Mouse (Mus musculus) midbrain, embryonic 13.5 days (tissue): ENCODE measurements at regions not wholly inside any gene's neighbourhood (a gene's known extent, or its start where the extent isn't known, plus 50 kb on each side); places are given as distances from the start of the nearest gene placed in this dataset.

Source experiments
- ATAC-seq: fragments of 200-750 bp; cut with Nextera tagmentation; 2 replicates; pipeline ENCODE4 v1.8.0; 2017; ENCODE audit warnings: mild to moderate bottlenecking, moderate TSS enrichment, moderate library complexity
- H3K27ac ChIP-seq: fragments of 300-500 bp; sonication (generic); 2 replicates; pipeline ENCODE4 v1.5.1; 2015; ENCODE audit warnings: inconsistent platforms, mild to moderate bottlenecking, moderate library complexity
- H3K27me3 ChIP-seq: fragments of 300-500 bp; sonication (generic); 2 replicates; pipeline ENCODE4 v1.6.1; 2015; ENCODE audit warnings: mild to moderate bottlenecking, inconsistent platforms
- H3K36me3 ChIP-seq: fragments of 300-500 bp; sonication (generic); 2 replicates; pipeline ENCODE4 v1.6.1; 2015; ENCODE audit warnings: mild to moderate bottlenecking, inconsistent platforms
- H3K4me1 ChIP-seq: fragments of 300-500 bp; sonication (generic); replicated peaks from 2 replicates; pipeline ENCODE4 v1.6.1; 2015; ENCODE audit warnings: inconsistent platforms
- H3K4me2 ChIP-seq: fragments of 300-500 bp; sonication (generic); replicated peaks from 2 replicates; pipeline ENCODE4 v1.6.1; 2015; ENCODE audit warnings: moderate library complexity, mild to moderate bottlenecking, inconsistent platforms
- H3K4me3 ChIP-seq: fragments of 300-500 bp; sonication (generic); replicated peaks from 2 replicates; pipeline ENCODE4 v1.5.1; 2015; ENCODE audit warnings: mild to moderate bottlenecking, inconsistent platforms
- H3K9ac ChIP-seq: fragments of 300-500 bp; sonication (generic); replicated peaks from 2 replicates; pipeline ENCODE4 v1.6.1; 2015; ENCODE audit warnings: mild to moderate bottlenecking, inconsistent platforms
- H3K9me3 ChIP-seq: fragments of 300-500 bp; sonication (generic); 2 replicates; pipeline ENCODE4 v1.6.1; 2016; ENCODE audit warnings: mild to moderate bottlenecking, inconsistent platforms
- WGBS: fragments of 180-500 bp; shearing (Covaris S2); methylation state at CpG from one replicate; pipeline ENCODE4 v1.1.7; 2015; 5-methylcytosine and 5-hydroxymethylcytosine counted together

DNA sequence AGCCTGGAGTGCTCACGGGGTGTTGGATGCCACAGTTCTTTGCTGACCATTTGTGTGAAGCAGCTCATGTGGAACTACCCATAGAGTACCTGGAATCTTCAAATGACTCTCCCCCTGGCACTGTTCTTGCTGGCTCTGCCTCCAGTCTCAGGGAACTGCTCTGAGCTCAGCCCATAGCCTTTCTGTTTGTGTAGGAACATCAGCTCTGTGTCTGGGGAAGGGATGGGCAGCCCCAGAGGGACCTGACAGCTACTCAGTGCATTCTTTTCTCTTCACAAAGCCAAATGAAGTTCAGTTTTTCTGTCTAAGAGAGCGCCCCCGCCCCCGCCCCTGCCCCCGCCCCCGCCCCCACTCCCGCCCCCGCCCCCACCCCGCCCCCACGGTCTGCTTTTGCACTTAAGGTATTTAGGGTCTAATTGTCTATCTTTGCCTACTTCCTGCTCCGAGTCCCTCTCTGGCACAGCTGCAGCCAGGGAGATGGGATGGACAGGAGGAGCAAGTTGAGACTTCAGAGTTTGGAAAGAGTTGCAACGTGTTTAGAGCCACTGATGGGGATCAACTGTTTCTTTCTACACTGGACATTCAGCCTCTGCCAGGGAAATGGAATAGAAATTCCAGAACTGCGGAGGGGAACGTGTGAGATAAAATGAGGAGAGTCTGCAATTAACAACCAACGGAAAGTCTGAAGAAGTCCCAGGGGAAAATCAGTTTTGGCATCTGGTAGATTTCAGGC is 171.2 kb upstream of the Habp2 start:
- H3K27me3 ChIP-seq: no peaks in the 10 kb centered on the region; the same call in 1 of the 2 replicates
- H3K4me2 ChIP-seq: no peak overlapping the region
- no peaks in the 10 kb centered on the region for H3K36me3 ChIP-seq
- no peak overlapping the region for H3K27ac ChIP-seq
- H3K9ac ChIP-seq: no peak overlapping the region
- WGBS: 19% methylated on average over 9 of the region's 15 CpGs
- peaks cover 12% of the 10 kb centered on the region for H3K4me1 ChIP-seq
- H3K9me3 ChIP-seq: peaks cover 11% of the 10 kb centered on the region; the same call in 1 of the 2 replicates
- H3K4me3 ChIP-seq: no peak overlapping the region
- no peak for ATAC-seq

DNA sequence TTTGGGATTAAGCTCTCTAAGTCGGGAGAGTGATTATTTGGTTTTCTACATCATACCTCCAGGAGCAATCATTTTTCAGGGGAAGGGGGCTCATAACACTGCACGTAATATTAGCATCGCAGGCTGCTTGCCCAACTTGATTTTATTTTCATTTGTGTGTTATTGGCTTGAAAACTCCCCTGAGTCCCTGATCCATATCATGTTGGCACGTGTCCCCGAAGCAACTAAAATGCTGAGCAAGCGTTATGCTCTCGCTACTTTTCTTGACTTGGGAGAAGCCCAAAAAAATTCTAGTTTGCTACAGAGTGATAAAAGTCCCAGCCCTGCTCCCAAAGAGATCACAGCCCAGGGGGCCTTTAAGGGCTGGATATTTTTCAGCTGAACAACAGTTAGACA is 170.7 kb upstream of the Habp2 start:
- Histone ChIP-seq H3K27ac (no peak overlapping the region), H3K4me1 (peaks cover 12% of the 10 kb centered on the region), H3K4me3 (no peak overlapping the region), H3K36me3 (no peaks in the 10 kb centered on the region), H3K9ac (no peak overlapping the region), H3K9me3 (peaks cover 16% of the 10 kb centered on the region; the same call in 1 of the 2 replicates), H3K4me2 (no peak overlapping the region), H3K27me3 (no peaks in the 10 kb centered on the region; the same call in 1 of the 2 replicates)
- WGBS: 65% methylated on average over 7 of the region's 7 CpGs
- ATAC-seq: no peak

GRCm38 (mm10) chr19:56120723-56121122 is 166.2 kb upstream of the Habp2 start:
- no peak for ATAC-seq
- no peaks in the 10 kb centered on the region for H3K27me3 ChIP-seq
- no peak overlapping the region for H3K27ac ChIP-seq
- H3K4me2 ChIP-seq: no peak overlapping the region
- peaks cover 8% of the 10 kb centered on the region for H3K4me1 ChIP-seq
- H3K4me3 ChIP-seq: no peak overlapping the region
- H3K9me3 ChIP-seq: peaks cover 24% of the 10 kb centered on the region; the same call in 1 of the 2 replicates
- 85% methylated on average over 7 of the region's 7 CpGs for WGBS
- H3K36me3 ChIP-seq: no peaks in the 10 kb centered on the region
- H3K9ac ChIP-seq: no peak overlapping the region

GRCm38 (mm10) chr19:56122186-56122585 is 164.8 kb upstream of the Habp2 start:
- no peak for ATAC-seq
- Histone ChIP-seq H3K9ac (no peak overlapping the region), H3K36me3 (no peaks in the 10 kb centered on the region), H3K4me3 (no peak overlapping the region), H3K27ac (no peak overlapping the region), H3K27me3 (0 out of 2 replicates have a peak, but pooled peaks cover 4% of the 10 kb centered on the region), H3K4me1 (no peaks in the 10 kb centered on the region), H3K4me2 (no peak overlapping the region), H3K9me3 (peaks cover 24% of the 10 kb centered on the region; the same call in 1 of the 2 replicates)
- 93% methylated on average over 5 of the region's 5 CpGs for WGBS

- Histone ChIP-seq H3K4me2 (no peak overlapping the region), H3K4me1 (peaks cover 40% of the 10 kb centered on the region), H3K4me3 (no peak overlapping the region), H3K9ac (no peak overlapping the region), H3K36me3 (no peaks in the 10 kb centered on the region), H3K27ac (no peak overlapping the region), H3K27me3 (peaks cover 15% of the 10 kb centered on the region), H3K9me3 (no peaks in the 10 kb centered on the region)
- no peak for ATAC-seq
- 67% methylated on average over 5 of the region's 5 CpGs for WGBS
Measured at GRCm38 (mm10) chr19:56131556-56131955, 155.4 kb upstream of the Habp2 start.

- peaks cover 11% of the 10 kb centered on the region for H3K27me3 ChIP-seq
- no peaks in the 10 kb centered on the region for H3K36me3 ChIP-seq
- no peak overlapping the region for H3K9ac ChIP-seq
- peaks cover 40% of the 10 kb centered on the region for H3K4me1 ChIP-seq
- 0 out of 2 replicates have a peak overlapping the region, but pooled peaks have one; percentile 0 for H3K4me2 ChIP-seq
- 3% methylated on average over 7 of the region's 7 CpGs for WGBS
- H3K4me3 ChIP-seq: no peak overlapping the region
- H3K9me3 ChIP-seq: no peaks in the 10 kb centered on the region
- ATAC-seq: no peak
- H3K27ac ChIP-seq: peak overlapping the region; percentile 8; the same call in 1 of the 2 replicates
Measured at GRCm38 (mm10) chr19:56132911-56133562, 153.9 kb upstream of the Habp2 start.

GRCm38 (mm10) chr19:56133565-56133964 is 153.4 kb upstream of the Habp2 start:
- no peaks in the 10 kb centered on the region for H3K9me3 ChIP-seq
- ATAC-seq: peak; percentile 37; the same call in 1 of the 2 replicates
- peaks cover 11% of the 10 kb centered on the region for H3K27me3 ChIP-seq
- no peak overlapping the region for H3K4me3 ChIP-seq
- H3K4me1 ChIP-seq: peaks cover 40% of the 10 kb centered on the region
- H3K27ac ChIP-seq: no peak overlapping the region; the same call in 1 of the 2 replicates
- H3K36me3 ChIP-seq: no peaks in the 10 kb centered on the region
- 5% methylated on average over 5 of the region's 5 CpGs for WGBS
- H3K9ac ChIP-seq: no peak overlapping the region
- 0 out of 2 replicates have a peak overlapping the region, but pooled peaks have one; percentile 9 for H3K4me2 ChIP-seq

DNA sequence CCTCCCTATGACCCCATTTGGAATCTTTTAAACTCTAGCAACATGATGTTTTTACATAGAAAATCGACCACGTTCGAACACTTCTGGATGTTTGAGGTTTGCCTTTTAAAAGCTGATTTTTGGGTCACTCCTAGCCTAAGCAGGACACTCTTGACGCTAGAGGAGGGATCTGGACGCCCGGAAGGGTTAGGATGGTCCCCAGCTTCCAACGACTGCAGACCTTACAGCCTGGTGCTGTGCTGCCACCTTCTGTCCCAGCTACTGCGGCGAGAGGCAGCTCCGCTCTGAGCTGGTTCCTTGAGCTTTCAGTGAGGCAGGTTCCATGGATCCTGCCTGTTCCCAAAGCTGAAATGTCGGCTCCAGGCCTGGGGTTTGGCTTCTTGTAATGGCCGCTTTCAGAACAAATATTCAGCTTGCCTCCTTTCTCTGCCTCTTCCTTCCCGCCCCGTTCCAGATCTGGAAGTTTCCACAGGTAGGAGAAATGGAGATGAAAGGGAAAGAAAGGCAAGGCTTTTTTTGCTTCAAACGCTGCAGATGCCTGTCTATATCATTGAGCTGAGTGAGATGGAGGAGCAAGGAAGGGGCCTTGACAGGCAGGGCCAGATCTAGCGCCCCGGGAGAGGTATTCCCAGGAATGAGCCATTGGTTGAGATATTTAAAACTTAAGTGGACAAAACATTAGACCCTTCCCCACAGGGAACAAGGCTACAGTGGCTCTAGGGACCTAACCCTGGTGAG is 152.7 kb upstream of the Habp2 start:
- Histone ChIP-seq H3K9me3 (no peaks in the 10 kb centered on the region), H3K4me2 (peak overlapping the region; percentile 5), H3K4me1 (peaks cover 40% of the 10 kb centered on the region), H3K27me3 (peaks cover 11% of the 10 kb centered on the region), H3K27ac (peak overlapping the region; percentile 51; the same call in 1 of the 2 replicates), H3K36me3 (no peaks in the 10 kb centered on the region), H3K4me3 (no peak overlapping the region), H3K9ac (peak overlapping the region; percentile 32; the same call in 1 of the 2 replicates)
- WGBS: 12% methylated on average over 17 of the region's 17 CpGs
- ATAC-seq: peak; percentile 97

DNA sequence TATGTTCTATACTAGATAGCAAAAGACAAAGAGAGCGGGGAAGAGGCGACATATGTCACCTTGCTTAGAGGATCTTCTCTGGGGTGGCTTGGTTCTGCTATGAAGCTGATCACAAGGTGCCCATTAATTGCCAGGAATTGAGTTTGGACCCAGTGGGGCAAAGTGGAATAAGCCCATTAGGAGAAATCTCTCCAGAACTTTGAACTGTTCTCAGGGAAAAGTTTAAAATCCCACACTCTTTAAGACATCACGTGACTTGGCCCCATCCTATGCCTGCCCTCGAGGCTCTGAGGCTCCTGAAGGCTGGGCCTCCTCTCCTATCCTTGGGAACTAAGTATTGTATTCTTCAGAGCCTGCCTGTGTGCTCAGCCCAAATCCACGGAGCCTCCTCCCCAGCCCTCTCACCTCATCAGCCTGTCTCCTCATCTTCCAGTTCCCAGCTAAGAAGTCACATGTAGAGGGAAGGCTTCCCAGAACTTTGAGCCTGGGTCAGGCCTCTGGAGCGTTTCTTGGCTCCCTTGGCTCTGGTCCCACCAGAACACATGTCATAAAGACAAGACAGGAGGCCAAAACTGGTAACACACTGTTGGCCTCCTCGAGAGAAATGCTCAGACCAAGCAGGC is 151.5 kb upstream of the Habp2 start:
- H3K4me1 ChIP-seq: peaks cover 40% of the 10 kb centered on the region
- no peaks in the 10 kb centered on the region for H3K9me3 ChIP-seq
- WGBS: 86% methylated on average over 7 of the region's 7 CpGs
- H3K4me3 ChIP-seq: no peak overlapping the region
- no peaks in the 10 kb centered on the region for H3K36me3 ChIP-seq
- peaks cover 11% of the 10 kb centered on the region for H3K27me3 ChIP-seq
- H3K27ac ChIP-seq: no peak overlapping the region
- H3K4me2 ChIP-seq: no peak overlapping the region
- ATAC-seq: no peak
- no peak overlapping the region for H3K9ac ChIP-seq

DNA sequence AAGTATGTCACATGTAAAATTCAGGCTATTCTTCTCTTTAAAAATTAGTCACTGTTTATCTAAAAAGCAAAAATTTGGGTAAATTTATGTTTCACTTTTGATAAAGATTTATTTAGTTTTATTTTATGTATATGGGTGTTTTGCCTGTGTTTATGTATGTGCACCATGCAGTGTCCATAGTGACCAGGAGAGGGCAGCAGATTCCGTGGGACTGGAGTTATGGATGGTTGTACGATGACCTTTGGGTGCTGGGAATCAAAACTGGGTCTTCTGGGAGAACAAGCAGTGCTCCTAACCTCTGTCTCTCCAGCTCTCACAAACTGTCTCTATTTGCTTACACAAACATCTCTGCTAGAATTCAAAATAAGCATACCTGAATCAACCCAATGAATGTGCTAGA is 146.4 kb upstream of the Habp2 start:
- H3K4me2 ChIP-seq: no peak overlapping the region
- 79% methylated on average over 2 of the region's 2 CpGs for WGBS
- no peaks in the 10 kb centered on the region for H3K36me3 ChIP-seq
- H3K9me3 ChIP-seq: peaks cover 16% of the 10 kb centered on the region
- ATAC-seq: no peak
- no peak overlapping the region for H3K27ac ChIP-seq
- no peak overlapping the region for H3K4me3 ChIP-seq
- peaks cover 4% of the 10 kb centered on the region for H3K27me3 ChIP-seq
- H3K9ac ChIP-seq: no peak overlapping the region
- H3K4me1 ChIP-seq: no peaks in the 10 kb centered on the region

DNA sequence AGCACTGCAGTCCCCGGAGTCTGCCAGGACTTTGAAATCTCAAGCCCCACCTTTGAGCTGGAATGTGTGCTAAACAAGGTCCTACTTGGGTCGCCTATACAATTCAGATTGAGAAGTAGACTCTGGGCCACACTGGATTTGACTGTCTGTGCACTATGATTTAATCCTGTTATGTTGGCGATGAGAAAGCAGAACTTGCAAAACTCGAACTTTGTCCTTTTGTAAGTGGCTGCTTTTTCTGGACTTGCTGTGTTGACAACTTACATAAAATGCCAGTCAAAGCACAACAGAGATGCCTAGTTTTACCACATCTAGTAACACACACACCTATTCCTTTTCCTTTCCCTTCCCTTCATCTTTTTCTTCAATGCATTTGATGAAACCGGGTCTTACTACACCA is 142.7 kb upstream of the Habp2 start:
- no peak overlapping the region for H3K9ac ChIP-seq
- no peaks in the 10 kb centered on the region for H3K27me3 ChIP-seq
- no peak for ATAC-seq
- H3K27ac ChIP-seq: no peak overlapping the region
- WGBS: 85% methylated on average over 5 of the region's 5 CpGs
- H3K9me3 ChIP-seq: peaks cover 16% of the 10 kb centered on the region
- H3K4me3 ChIP-seq: no peak overlapping the region
- H3K36me3 ChIP-seq: no peaks in the 10 kb centered on the region
- H3K4me2 ChIP-seq: no peak overlapping the region
- no peaks in the 10 kb centered on the region for H3K4me1 ChIP-seq
